Mouse (Mus musculus): ENCODE measurements around the gene Htr1d. TPM values are rescaled to one million over a fixed set of nuclear protein-coding genes. Genes with fewer than 3 reads are reported as not detected.
A peak's percentile ranks its signal among the peaks of the same experiment; 100 is the strongest.

The Htr1d gene
- total RNA-seq, 2 experiments from 2014 or later: not detected

DNA sequence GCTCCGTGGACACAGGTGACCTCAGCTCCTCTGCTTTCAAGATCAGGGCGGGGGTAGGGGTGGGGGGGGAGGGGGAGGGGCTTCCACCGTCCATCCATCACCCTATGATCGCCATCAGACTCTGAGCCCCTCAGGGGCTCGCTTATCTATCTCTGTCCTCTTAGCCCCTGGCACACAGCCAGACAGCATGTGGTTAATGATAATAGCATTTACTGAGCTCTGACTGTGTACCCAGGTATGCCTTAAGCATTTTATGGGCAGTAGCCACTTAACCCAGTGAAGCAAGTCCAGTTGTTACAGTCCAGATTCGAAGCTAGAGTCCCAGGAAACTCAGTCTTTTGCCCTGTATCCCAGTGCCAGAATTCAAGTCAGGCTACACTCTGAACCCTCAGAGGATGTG is 28.2 kb downstream of the Htr1d start:
- no peak for ATAC-seq (ENCODE audit: poor library complexity, severe bottlenecking)

DNA sequence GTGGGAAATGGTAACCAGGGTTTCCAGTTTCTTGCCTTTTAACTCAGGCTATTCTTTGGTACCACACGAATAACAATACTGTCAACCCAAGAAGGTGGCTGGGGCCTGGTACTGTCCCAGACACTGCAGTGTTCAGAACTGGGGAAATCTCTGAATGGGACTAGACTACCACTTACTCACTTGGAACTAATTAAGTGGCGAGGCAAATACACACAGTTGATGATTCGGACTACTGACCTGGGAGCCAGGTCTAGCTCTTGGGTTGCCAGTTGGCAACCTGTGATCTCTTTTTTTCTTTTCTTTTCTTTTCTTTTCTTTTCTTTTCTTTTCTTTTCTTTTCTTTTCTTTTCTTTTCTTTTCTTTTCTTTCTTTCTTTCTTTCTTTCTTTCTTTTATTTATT is 29.0 kb downstream of the Htr1d start:
- ATAC-seq (ENCODE audit: poor library complexity, severe bottlenecking): no peak

DNA sequence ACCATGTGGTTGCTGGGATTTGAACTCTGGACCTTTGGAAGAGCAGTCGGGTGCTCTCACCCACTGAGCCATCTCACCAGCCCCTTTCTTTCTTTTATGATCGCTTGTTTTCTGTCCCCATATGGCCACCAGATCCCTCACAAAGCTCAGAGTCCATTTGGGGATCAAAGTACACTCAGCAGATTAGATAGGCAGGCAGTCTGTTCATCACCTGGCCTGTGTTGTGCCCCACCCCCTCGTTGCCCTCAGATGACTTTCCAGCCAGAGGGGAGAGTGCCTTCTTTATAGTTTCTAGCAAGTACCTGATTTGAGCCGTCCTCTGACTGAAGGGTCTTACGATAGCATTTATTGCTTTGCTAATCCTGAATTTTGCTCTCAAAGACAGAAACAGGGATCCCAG is 29.5 kb downstream of the Htr1d start:
- no peak for ATAC-seq (ENCODE audit: poor library complexity, severe bottlenecking)

DNA sequence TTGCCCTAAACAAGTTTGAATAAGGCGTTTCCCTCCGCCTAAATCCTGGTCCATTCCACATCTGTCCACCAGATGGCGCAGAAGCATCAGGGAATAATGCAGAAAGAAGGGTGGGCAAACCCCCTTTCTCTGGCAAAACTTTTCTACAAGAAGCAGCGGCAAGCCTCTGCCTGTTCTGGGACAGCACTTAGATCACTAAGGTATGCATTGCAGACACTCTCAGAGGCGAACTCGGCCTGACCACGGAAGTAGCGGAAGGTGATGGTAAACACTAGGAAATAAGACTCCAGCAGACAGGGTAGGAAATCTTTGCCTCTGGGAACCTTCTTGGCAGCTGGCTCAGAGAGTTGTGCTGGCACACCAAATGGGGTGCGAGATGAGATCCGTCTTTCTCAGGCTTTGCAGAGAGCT is 31.5 kb downstream of the Htr1d start:
- ATAC-seq (ENCODE audit: poor library complexity, severe bottlenecking): no peak

DNA sequence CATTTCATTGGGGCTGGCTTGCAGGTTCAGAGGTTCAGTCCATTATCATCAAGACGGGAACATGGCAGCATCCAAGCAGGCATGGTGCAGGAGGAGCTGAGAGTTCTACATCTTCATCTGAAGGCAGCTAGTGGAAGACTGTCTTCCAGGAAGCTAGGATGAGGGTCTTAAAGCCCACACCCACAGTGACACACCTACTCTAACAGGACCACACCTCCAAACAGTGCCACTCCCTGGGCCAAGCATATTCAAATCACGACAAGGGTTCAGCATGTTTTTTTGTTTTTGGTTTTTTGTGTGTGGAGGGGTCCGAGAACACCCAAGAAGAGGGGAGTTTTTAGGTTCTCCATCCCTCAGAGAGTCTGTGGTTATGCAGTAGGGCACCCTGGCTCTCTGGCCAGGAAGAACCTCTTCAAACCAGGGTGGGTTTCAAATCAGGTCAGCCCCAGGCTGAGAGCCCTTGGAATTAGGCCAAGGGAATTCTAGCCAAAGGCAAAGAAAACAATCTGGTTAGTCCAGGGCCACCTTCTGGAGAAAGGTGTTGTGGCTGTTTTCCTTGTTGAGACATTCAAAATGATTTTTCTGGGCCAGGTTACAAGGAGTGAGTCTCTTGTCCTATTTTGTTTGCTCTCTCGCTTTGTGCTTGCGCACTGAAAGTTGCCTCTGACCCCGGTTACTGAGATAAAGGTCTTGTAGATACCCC is 33.3 kb downstream of the Htr1d start:
- ATAC-seq (ENCODE audit: poor library complexity, severe bottlenecking): no peak

DNA sequence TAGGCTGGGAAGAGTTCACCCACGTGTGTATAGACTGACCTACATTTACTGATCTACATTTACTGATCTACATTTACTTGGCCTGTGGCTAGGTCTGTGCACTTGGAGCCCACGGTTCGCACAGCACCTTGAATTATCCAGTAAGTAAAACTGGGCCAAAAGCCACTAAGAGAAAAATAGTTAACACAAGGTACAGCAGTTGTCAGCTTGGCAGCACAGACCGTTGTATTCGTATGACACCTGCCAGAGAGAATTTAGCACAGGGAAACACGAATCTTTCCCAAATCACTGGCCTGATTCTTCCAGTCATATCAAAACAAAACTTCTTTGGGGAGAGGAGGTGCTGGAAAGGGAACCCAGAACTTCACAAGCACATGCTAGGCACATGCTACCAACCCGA is 35.0 kb downstream of the Htr1d start:
- no peak for ATAC-seq (ENCODE audit: poor library complexity, severe bottlenecking)

DNA sequence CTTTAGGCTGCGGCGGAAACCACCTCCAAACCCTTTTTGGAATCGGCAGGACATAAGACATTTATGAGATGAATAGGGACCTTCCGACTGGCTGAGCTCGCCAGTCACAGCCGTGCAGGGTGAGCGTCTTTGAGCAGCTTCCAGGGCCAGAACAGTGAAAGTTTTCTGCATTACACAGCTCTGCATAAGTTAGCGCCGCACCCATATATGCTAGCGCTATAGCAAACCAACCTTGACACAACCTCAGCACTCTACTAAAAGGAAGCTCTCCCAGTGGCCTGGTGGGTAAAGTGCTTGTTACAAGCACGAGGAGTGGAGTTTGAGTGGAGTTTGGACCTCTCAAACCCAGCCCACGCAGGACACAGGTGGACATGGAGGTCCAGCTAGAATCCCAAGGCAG is 35.9 kb downstream of the Htr1d start:
- no peak for ATAC-seq (ENCODE audit: poor library complexity, severe bottlenecking)

DNA sequence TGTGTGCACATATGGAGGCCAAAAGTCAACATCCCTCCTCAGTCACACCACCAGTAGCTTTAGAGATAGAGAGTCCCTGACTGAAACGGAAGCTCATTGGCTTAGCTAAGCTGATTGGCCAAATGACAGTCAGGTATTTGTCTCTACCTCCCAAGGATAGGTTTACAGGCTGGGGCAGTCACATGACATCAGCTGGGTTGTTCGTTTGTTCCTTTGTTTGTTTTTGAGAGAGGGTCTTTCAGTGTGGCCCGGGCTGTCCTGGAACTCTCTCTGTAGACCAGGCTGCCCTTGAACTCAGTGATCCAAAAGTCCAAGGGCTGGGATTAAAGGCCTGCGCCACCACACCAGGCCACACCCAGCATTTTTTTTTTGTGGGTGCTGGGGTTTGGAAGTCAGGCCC is 37.9 kb downstream of the Htr1d start:
- no peak for ATAC-seq (ENCODE audit: poor library complexity, severe bottlenecking)

DNA sequence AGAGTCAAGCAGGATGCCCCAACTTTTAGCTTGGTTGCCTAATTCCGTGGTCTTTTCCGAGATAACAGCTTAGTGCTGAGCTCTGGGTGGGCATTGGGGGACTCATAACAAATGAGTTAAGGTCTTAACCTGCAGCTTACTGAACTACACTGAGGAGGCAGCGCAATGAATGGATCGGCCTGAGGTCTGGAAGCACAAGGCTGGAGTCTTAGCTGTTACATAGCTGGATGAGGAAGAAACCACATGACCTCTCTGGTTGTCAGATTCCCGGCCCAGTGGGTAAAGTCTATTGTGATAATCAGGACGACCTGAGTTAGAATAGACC is 38.4 kb downstream of the Htr1d start:
- no peak for ATAC-seq (ENCODE audit: poor library complexity, severe bottlenecking)

DNA sequence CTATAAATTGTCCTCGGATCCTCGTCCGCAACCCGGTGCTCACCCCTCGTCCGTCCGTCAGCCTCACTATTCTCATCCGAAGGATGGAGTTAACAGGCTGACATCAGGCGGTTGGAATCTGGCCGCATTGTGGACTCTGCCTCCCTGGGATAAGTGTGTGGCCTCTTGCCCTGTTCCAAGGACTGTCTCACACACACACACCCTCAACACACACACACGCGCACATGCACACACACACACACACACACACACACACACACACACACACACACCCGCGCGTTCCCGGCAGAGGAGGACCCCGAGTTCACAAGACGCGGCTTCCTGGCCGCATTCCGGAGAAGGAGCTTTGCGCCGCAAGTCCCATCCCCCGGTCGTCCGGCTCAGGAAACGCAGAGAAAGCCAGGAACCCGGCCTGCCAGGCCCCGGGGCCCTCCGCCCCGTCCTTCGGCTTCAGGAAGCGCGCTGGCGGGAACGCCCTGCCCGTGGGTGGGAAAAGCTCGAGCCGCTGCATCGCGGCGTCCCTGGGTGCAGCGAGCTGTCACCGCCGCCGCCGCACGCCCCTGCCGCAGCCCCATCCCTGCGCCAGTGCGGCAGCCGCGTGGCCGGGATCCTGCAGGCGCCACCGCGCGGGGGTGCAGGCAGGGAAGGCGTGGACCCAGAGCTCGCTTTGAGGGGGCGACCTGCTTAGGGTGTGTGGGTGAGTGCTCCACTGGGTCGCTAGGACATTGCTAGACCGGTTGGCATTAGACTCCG is 38.9 kb downstream of the Htr1d start, which contains the start of gene 6030445D17Rik:
6030445D17Rik (plus strand) TSS at position 165 of the 753 bp plus-strand sequence.
- ATAC-seq (ENCODE audit: poor library complexity, severe bottlenecking): peak; percentile 45

DNA sequence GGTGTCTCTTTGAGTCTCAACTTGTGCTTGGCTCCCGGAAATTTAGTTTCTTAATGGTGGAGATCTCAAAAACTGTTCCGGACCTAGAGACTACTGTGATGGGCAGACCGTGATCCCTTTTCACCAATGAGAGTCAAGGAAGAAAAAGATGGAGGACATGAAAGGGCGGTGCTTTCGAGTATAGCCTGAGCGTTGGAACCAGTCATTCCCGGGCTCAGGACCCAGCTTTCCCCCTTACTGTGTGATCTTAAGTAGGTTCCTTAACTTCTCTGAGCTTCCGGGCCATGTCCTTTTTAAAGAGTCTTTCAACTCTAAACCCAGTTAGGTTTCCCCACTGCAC is 39.5 kb downstream of the Htr1d start:
- ATAC-seq (ENCODE audit: poor library complexity, severe bottlenecking): no peak

DNA sequence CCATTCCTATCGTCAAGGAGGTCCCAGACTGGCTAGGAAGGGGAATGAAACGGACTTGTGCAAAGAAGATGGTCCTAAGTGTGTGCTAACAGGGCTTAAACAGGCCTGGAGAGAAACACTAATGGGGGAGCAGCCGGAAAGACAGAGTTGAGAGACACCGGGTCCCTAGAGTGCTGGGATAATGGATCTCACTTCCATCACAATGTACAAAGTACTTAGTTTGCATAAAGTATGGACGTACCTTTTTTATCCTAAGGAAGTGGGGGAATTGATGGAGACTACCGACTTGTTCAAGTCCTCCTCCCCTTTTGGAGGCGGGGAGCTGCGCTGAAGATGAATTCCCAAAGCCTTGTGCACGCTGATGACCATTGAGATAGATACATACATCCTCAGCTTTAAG is 40.1 kb downstream of the Htr1d start:
- ATAC-seq (ENCODE audit: poor library complexity, severe bottlenecking): no peak

DNA sequence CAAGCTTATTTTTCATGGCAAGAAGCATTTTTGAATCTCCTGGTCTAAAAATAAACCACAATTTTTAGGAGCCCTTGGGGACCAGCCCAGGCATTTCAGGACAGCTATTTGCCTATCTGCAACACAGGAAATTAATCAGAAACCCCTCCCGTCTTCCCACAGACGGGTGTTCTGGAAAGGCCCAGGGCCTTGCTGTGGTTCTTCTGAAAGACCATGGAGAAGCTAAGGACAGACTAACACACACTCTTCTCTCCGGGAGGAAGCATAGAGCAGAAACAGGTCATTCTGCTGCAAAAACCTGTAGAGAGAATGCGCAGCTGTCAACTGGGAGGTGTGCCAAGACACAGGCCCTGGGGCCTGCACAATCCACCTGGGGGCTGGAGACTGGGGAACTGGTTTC is 42.9 kb downstream of the Htr1d start:
- ATAC-seq (ENCODE audit: poor library complexity, severe bottlenecking): no peak

DNA sequence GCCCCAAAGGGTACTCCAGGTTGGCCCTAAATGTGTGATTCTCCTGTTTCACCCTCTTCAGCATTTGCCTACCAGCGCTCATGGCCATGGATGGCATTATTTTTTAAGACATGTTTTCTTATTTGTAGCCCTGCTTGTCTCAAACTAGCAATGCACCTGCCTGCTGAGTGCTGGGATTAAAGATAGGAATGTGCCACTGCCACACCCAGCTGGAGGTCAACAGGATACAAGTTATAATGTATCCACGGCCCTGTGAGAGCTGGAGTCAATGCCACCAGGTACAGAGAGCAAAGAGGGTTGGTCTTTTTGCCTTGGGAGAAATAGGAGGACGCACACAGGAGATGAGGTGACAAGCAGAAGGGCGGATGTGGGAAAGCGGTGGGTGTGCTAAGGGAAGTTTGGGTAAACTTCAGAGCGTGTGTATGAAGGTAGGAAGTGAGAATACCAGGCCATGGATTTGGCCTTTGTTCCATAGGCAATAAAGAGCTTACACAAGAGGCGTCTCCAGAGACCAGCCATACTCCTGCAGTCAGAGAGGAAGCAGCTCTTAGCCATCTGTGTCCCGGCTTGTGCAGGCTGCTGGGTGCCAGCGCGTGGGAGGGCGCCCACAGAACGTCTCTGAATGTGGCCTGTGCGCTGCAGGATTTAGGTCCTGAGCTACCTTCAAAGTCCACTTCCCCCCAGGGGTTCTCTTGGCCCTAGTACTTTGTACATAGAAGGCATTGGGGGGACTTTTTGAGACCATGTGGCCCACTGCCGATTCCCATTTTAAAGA is 45.4 kb downstream of the Htr1d start:
- peak; percentile 68 for ATAC-seq (ENCODE audit: poor library complexity, severe bottlenecking)

DNA sequence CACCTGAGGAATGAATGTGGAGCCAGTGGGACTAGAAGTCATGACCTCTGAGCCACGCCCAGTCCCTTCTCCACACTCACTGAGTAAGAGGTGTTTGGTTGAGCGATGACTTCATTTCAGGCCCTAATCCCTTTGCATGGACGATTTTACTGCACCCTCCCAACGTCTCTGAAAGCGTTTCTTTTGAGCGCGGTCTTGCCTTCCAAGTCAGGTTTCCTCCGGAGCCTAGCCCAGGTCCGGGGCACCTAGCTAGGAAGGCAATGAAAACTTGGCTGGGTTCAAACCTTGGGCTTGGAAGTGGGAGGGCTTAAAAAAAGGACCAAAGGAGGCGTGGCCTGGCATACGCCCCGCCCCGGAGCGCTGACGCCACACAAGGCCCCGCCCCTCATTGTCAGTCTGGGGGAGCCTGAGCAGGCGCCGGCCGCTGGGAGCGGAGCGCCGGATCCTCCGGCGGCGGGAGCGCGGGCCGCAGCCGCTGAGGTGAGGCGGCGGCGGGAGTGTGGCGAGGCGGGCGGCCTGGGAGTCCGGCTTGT is 46.1 kb downstream of the Htr1d start, which contains the start of gene Luzp1:
Luzp1 (plus strand) TSS at position 391 of the 533 bp plus-strand sequence.
- peak; percentile 87 for ATAC-seq (ENCODE audit: poor library complexity, severe bottlenecking)

DNA sequence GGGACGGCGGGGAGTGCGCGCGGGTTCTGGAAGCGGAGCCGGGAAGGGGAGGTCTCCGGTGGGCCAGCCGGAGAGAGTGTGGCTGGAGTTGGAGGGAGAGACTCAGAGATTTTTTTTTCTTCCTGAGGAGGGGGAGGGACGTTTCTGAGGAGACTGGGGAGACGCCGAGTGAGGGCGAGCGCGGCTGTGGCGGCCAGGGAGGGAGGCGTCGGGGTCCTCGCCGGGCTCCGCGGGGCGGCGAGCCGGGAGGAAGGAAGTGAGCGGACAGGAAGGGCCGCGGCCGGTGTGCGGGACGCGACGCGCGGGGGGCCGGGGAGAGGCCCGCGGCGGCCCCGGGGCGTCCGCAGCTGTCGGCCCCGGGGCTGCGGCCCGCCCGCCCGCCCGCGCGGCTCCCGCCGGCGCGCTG is 46.6 kb downstream of the Htr1d start:
- 0 out of 2 replicates have a peak, but pooled peaks have one; percentile 23 for ATAC-seq (ENCODE audit: poor library complexity, severe bottlenecking)

DNA sequence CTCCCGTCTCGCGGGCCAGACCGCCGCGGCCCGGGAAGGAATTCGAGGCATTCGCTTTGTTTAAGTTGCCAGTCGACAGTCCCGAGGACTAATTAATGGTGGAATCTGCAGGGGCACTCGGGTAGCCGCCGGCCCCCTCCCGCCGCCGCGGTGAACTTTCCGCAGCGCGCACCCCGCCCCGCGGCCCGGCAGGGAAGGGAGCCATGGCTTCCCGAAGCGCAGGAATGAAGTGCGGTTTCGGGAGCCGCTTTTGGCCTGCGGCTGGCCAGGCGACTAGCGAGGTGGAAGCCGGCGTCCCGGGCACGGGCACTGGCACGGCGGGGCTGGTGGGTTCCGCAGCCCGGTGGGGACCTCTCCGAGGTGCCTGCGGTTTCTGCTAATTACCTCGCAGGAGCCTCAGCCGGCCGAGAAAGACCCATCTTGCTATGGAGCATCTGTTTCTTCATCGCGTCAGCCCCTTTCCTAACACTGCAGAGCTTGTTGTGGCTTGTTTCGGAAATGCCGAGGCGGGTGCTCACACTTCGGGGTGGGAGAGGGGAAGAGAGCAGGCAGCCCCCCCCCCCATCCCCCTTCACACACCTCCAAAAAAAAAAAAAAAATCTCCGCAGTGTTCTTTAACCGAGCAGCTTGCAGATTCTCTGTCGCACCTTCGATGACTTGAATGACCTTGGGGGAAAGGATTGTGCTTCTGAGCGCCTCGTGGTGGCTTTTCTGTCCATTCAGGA is 47.2 kb downstream of the Htr1d start:
- ATAC-seq (ENCODE audit: poor library complexity, severe bottlenecking): 0 out of 2 replicates have a peak, but pooled peaks have one; percentile 19

DNA sequence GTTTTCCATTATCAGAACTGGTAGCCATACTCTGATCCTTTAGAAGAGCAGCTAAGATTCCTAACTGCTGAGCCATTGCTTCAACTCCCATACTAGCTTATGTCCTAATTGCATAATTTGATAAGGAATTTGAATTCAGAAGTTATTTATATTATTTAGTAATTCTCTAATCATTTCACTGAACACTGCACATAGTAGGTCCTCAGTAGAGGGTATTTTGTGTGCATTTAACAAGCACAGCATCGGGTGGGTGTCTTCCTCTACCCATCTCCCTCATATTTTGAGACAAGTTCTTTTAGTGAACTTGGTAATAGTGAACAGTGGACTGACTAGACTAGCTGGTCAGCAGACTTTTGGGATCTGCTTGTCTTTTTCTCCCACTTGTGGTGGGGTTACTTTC is 53.4 kb downstream of the Htr1d start:
- ATAC-seq (ENCODE audit: poor library complexity, severe bottlenecking): no peak

DNA sequence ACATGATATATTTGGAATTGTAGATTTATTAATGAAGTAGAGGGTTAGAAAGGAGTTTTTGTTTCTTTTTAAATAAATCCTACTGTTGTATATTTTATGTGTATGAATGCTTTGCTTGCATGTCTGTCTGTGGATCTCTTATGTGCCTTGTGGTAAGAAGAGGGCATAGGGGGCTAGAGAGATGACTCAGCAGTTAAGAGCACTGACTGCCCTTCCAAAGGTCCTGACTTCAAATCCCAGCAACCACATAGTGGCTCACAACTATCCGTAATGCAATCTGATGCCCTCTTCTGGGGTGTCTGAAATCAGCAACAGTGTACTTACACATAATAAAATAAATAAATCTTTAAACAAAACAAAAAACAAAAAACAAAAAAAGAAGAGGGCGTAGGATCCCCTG is 63.2 kb downstream of the Htr1d start:
- ATAC-seq (ENCODE audit: poor library complexity, severe bottlenecking): no peak
